Mouse (Mus musculus): ENCODE data around the gene Xpo5.

- TF ChIP-seq CTCF (IDR thresholded peaks at IDR 0.05; ENCODE audit: borderline replicate concordance, extremely low read depth, insufficient read depth, insufficient read length), result peak; percentile 94
- no peak for TF ChIP-seq POLR2A (IDR thresholded peaks at IDR 0.05; ENCODE audit: borderline replicate concordance, extremely low read depth, insufficient read depth, insufficient read length, poor library complexity, severe bottlenecking)
These were observed 63.5 kb downstream of the Xpo5 start for GRCm38 (mm10) chr17:46265918-46266618.

Measured in brain, embryonic 14.5 days (tissue).